Mouse (Mus musculus) limb, embryonic 13.5 days (tissue): ENCODE data around the gene Cysrt1. TPM values are rescaled to one million over a fixed set of nuclear protein-coding genes. Genes with fewer than 3 reads are reported as not detected.
A peak's percentile ranks its signal among the peaks of the same experiment; 100 is the strongest.

Experiments used
- ATAC-seq: fragments of 200-750 bp; cut with Nextera tagmentation; 2 replicates; pipeline ENCODE4 v1.8.0; 2017; ENCODE audit warnings: low read depth, moderate number of reproducible peaks, moderate TSS enrichment; ENCODE audit not compliant: low FRiP score
- H3K27ac ChIP-seq: fragments of 300-500 bp; sonication (generic); 2 replicates; pipeline ENCODE4 v1.5.1; 2015; ENCODE audit warnings: inconsistent platforms, mild to moderate bottlenecking, moderate library complexity
- H3K27me3 ChIP-seq: fragments of 300-500 bp; sonication (generic); 2 replicates; pipeline ENCODE4 v1.6.1; 2015; ENCODE audit warnings: mild to moderate bottlenecking, inconsistent platforms
- H3K36me3 ChIP-seq: fragments of 300-500 bp; sonication (generic); 2 replicates; pipeline ENCODE4 v1.6.1; 2015; ENCODE audit warnings: inconsistent platforms, mild to moderate bottlenecking, moderate library complexity
- H3K4me1 ChIP-seq: fragments of 300-500 bp; sonication (generic); 2 replicates; pipeline ENCODE4 v1.6.1; 2015; ENCODE audit warnings: inconsistent platforms
- H3K4me2 ChIP-seq: fragments of 300-500 bp; sonication (generic); replicated peaks from 2 replicates; pipeline ENCODE4 v1.6.1; 2015; ENCODE audit warnings: inconsistent platforms, mild to moderate bottlenecking, moderate library complexity
- H3K4me3 ChIP-seq: fragments of 300-500 bp; sonication (generic); 2 replicates; pipeline ENCODE4 v1.5.1; 2015; ENCODE audit warnings: moderate library complexity, mild to moderate bottlenecking, inconsistent platforms
- H3K9ac ChIP-seq: fragments of 300-500 bp; sonication (generic); 2 replicates; pipeline ENCODE4 v1.6.1; 2015; ENCODE audit warnings: mild to moderate bottlenecking, inconsistent platforms
- H3K9me3 ChIP-seq: fragments of 300-500 bp; sonication (generic); 2 replicates; pipeline ENCODE4 v1.6.1; 2016; ENCODE audit warnings: inconsistent platforms
- WGBS: fragments of 180-500 bp; shearing (Covaris S2); methylation state at CpG from one replicate; pipeline ENCODE4 v1.1.7; 2015; 5-methylcytosine and 5-hydroxymethylcytosine counted together
- polyA plus RNA-seq: library from polyadenylated mRNA; unstranded; fragments of >200 nt; fragmentation: Nextera tagmentation; extraction: Ambion mirVana; gene quantifications from 2 replicates; pipeline ENCODE4 v1.2.1, GENCODE M21; 2015

The Cysrt1 gene
- polyA plus RNA-seq, 1 experiment from 2014 or later: not detected

DNA sequence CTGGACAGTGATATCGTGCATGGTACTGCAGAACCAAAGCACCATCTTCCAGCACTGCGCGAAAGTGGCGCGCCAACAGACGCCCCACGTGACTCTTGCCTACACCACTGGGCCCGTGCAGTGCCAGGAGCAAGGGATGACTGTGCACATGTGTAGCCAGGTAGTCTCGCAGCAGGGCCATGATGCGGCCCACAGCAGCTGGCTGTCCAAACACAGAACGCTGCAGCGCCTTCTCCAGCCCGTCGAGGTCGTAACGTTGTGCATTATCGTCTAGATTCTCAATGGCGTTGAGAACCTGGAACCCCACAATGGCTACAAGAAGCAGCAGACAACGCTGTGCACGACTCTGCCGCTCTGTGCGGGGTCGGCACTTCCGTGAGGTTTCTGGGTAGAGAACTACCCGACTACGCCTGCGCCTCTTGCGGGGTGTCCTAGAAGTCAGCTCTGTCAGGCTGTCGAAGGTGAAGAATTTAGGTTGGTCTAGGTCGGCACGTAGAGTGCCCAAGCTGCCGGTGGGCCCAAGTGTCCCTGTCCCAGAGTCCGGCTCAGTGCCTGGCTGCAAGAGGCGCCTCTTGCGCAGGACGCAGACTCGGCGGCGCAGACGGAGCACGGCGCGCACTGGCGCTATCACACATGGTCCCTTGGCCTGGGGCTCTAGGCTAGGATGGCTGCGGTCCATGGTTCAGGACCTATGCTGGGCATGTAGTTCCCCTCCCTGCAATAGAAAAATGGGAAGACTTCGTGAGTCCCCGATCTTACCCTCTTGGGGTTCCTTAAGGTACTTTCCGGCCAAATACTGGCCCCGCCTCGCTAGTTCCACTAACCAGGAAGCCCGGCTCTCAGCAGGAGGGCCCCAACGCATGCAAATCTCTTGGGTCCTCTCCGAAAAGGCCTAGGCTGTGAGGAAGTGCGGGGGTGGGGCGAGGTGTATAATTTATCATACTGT, 46.8 kb downstream of the Cysrt1 start:
- WGBS: 22% methylated on average over 55 of the region's 55 CpGs
- peaks cover 12% of the 10 kb centered on the region for H3K4me1 ChIP-seq
- no peak overlapping the region for H3K9ac ChIP-seq
- H3K27me3 ChIP-seq: peaks cover 38% of the 10 kb centered on the region
- 0 out of 2 replicates have a peak overlapping the region, but pooled peaks have one; percentile 3 for H3K27ac ChIP-seq
- peak overlapping the region; percentile 55 for H3K4me2 ChIP-seq
- H3K9me3 ChIP-seq: no peaks in the 10 kb centered on the region
- no peak for ATAC-seq
- peak overlapping the region; percentile 33 for H3K4me3 ChIP-seq
- H3K36me3 ChIP-seq: peaks cover 26% of the 10 kb centered on the region

DNA sequence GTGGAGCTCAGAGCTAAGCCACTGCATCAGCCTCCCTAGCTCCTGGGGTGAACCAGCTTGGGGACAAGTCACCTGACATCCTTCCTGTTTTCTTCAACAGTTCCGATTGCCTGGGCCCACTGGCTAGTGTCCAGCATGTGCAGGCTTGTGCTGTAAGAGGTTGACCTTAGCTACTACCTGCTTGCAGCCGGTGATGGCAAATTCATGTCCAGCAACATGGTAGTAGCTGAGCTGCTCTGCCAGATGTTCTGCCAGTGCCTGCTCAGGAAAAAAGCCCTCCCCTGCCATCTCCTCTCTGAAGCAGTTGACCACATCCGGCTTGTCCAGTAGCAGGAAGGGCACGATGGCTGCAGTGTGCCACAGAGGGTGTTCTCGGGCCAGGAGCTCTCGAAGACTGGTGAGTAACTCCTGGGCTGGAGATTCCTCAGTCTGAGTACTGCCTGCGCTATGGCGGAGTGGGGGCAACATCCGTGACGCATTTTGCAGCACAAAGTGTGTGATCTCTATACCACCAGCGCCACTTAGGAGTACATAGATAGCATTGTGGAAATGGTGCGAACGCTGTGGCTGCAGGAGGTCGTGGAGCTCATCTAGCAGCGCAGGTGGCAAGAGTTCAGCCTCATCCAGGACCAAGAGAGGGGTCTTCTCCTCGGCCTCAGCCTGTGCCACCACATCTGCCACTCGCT, 47.6 kb downstream of the Cysrt1 start:
- no peak overlapping the region for H3K27ac ChIP-seq
- peaks cover 12% of the 10 kb centered on the region for H3K4me1 ChIP-seq
- H3K4me3 ChIP-seq: no peak overlapping the region
- peaks cover 38% of the 10 kb centered on the region for H3K27me3 ChIP-seq
- H3K4me2 ChIP-seq: peak overlapping the region; percentile 55
- H3K36me3 ChIP-seq: peaks cover 17% of the 10 kb centered on the region
- ATAC-seq: no peak
- H3K9ac ChIP-seq: no peak overlapping the region
- 83% methylated on average over 17 of the region's 17 CpGs for WGBS
- no peaks in the 10 kb centered on the region for H3K9me3 ChIP-seq

DNA sequence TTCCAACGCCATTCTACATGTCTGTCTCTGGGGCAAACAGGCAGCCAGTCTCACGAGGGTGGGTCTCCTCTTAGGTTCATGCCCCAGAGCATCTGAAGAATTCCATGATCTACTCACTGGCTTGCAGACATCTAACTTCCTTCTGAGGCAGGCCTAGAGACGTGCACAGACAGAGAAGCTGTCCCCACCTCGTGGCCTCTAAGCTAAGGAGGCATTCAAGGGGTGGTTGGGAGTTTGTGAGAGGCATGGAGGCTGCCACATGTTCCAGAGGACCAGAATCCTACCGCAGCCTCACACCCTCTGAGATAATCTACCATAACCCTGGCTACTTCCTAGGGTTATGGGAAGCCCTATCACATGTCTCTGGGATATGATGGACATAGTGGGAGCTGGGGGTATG, 48.2 kb downstream of the Cysrt1 start:
- no peak overlapping the region for H3K4me2 ChIP-seq
- H3K27me3 ChIP-seq: peaks cover 38% of the 10 kb centered on the region
- no peak overlapping the region for H3K27ac ChIP-seq
- H3K4me3 ChIP-seq: no peak overlapping the region
- no peak for ATAC-seq
- peaks cover 12% of the 10 kb centered on the region for H3K4me1 ChIP-seq
- 75% methylated on average over 5 of the region's 5 CpGs for WGBS
- H3K9ac ChIP-seq: no peak overlapping the region
- H3K36me3 ChIP-seq: peaks cover 12% of the 10 kb centered on the region
- H3K9me3 ChIP-seq: no peaks in the 10 kb centered on the region

DNA sequence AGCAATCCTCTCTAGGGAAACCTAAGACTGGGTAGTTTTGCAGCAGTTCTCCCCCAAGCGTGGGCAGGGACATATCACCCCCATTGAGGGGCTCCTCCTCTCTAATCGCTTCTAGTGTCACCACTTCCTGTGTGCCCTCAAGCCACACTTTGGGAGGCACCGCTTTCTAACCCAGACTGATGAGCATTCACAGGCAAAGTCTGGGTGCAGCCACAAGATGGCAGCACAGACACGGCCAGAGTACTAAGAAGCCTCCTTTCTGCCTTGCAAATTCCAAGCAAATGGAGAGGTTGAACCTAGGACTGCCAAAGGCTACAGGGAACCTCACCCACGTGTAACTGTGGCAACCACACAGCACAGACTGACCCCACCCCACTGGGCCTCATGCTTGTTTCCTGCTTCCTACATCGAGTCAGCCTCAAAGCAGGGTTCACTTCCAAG, 48.9 kb downstream of the Cysrt1 start:
- Histone ChIP-seq H3K9me3 (no peaks in the 10 kb centered on the region), H3K9ac (peak overlapping the region; percentile 45; the same call in 1 of the 2 replicates), H3K4me2 (peak overlapping the region; percentile 34), H3K4me1 (peaks cover 12% of the 10 kb centered on the region), H3K27me3 (peaks cover 38% of the 10 kb centered on the region), H3K36me3 (peaks cover 5% of the 10 kb centered on the region), H3K27ac (no peak overlapping the region), H3K4me3 (no peak overlapping the region)
- 0% methylated on average over 6 of the region's 6 CpGs for WGBS
- peak; percentile 84 for ATAC-seq

Other genes starting within 250 kb of the Cysrt1 start
- 75.9 and 82.9 TPM in 2 replicates for gene Nsmf, start 188.1 kb downstream of the Cysrt1 start, polyA plus RNA-seq
- gene Entpd8, start 162.1 kb downstream of the Cysrt1 start, polyA plus RNA-seq: not detected in 2 replicates
- gene Noxa1, start 147.3 kb downstream of the Cysrt1 start, polyA plus RNA-seq: 0.11 TPM in 1 of 2 replicates, not detected in the other
- 12.6 and 15.3 TPM in 2 replicates for gene Nrarp, start 61.7 kb downstream of the Cysrt1 start, polyA plus RNA-seq
- 4.1 and 4.8 TPM in 2 replicates for gene Tor4a, start 45.6 kb downstream of the Cysrt1 start, polyA plus RNA-seq
- 122 and 124 TPM in 2 replicates for gene Nelfb, start 31.0 kb downstream of the Cysrt1 start, polyA plus RNA-seq
- 0.11 TPM in 1 of 2 replicates, not detected in the other for gene Stpg3, start 27.8 kb downstream of the Cysrt1 start, polyA plus RNA-seq
- not detected in 2 replicates for gene Fam166a, start 23.7 kb downstream of the Cysrt1 start, polyA plus RNA-seq
- 423 and 425 TPM in 2 replicates for gene Tubb4b, start 17.8 kb downstream of the Cysrt1 start, polyA plus RNA-seq
- gene Slc34a3, start 8.1 kb downstream of the Cysrt1 start, polyA plus RNA-seq: not detected in 2 replicates
- not detected in 2 replicates for gene Rnf224, start 5.7 kb downstream of the Cysrt1 start, polyA plus RNA-seq
- 8.6 and 9.2 TPM in 2 replicates for gene Rnf208, start 197 bp downstream of the Cysrt1 start, polyA plus RNA-seq
- 4.4 and 6.0 TPM in 2 replicates for gene AL732309.1, start 4.4 kb upstream of the Cysrt1 start, polyA plus RNA-seq
- gene Tmem203, start 13.0 kb upstream of the Cysrt1 start, polyA plus RNA-seq: 23.6 and 24.2 TPM in 2 replicates
- gene Tprn, start 20.2 kb upstream of the Cysrt1 start, polyA plus RNA-seq: 7.2 and 8.2 TPM in 2 replicates
- gene Ssna1, start 30.0 kb upstream of the Cysrt1 start, polyA plus RNA-seq: 231 and 234 TPM in 2 replicates
- gene Anapc2, start 30.0 kb upstream of the Cysrt1 start, polyA plus RNA-seq: 150 and 154 TPM in 2 replicates
- gene Tmem210, start 45.7 kb upstream of the Cysrt1 start, polyA plus RNA-seq: not detected in 2 replicates
- not detected in 2 replicates for gene Lrrc26, start 47.5 kb upstream of the Cysrt1 start, polyA plus RNA-seq
- 0.61 and 0.97 TPM in 2 replicates for gene Grin1, start 76.7 kb upstream of the Cysrt1 start, polyA plus RNA-seq
- gene Man1b1, start 89.9 kb upstream of the Cysrt1 start, polyA plus RNA-seq: 54.5 and 60.2 TPM in 2 replicates
- 21.3 and 24.7 TPM in 2 replicates for gene Dpp7, start 113.9 kb upstream of the Cysrt1 start, polyA plus RNA-seq
- 11.3 and 13.2 TPM in 2 replicates for gene Uap1l1, start 123.2 kb upstream of the Cysrt1 start, polyA plus RNA-seq
- 43.4 and 45.5 TPM in 2 replicates for gene Sapcd2, start 129.9 kb upstream of the Cysrt1 start, polyA plus RNA-seq
- 0.55 and 0.73 TPM in 2 replicates for gene Entpd2, start 153.4 kb upstream of the Cysrt1 start, polyA plus RNA-seq
- gene Npdc1, start 156.9 kb upstream of the Cysrt1 start, polyA plus RNA-seq: 29.1 and 32.6 TPM in 2 replicates
- gene Fut7, start 180.8 kb upstream of the Cysrt1 start, polyA plus RNA-seq: 0.06 TPM in 1 of 2 replicates, not detected in the other
- 3.3 and 3.8 TPM in 2 replicates for gene Abca2, start 186.3 kb upstream of the Cysrt1 start, polyA plus RNA-seq
- gene Clic3, start 214.4 kb upstream of the Cysrt1 start, polyA plus RNA-seq: 2.2 and 2.5 TPM in 2 replicates
- gene Paxx, start 218.6 kb upstream of the Cysrt1 start, polyA plus RNA-seq: 35.0 and 37.6 TPM in 2 replicates
- 0.80 and 2.5 TPM in 2 replicates for gene Ptgds, start 227.6 kb upstream of the Cysrt1 start, polyA plus RNA-seq